Mouse (Mus musculus): Measurements from ENCODE around the gene Polr2g.

Gene Polr2g

DNA sequence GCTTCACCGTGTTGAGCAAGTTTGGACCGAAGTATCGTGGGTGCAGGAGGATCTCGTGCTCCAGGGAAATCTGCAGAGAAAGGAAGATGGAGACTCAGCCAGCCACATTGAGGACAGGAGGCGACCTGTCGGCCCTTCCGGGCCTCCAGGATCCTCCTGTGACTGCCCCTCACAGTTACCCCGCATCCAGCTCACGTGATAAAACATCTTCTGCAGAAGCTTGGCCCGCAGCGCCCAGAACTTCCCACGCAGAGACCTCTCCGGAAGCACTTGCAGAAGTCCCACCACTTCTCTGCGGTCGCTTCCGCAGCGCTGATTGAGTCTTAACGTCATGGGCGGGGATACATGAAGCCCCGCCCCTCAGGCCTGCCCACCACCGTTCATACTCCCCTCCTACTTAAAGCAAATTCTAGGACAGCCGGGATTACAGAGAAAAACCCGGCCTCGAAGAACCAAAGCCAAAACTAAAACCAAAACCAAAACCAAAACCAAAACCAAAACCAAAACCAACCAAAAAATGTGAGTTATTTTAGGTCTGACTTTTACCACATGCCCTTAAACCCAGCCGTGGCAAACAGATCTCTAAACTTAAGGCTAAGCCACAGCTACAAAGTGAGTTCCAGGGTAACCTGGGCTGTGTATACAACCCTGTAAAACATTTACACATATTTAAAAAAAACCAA, at the start of gene Polr2g:
Gene Polr2g (minus strand): TSS at position 314 of the 683 bp plus-strand sequence.
- in situ Hi-C loops (cut with MboI, MseI) = loop anchor here in 1 of 2 experiments (10.0 kb wide), 1 partner anchor 1186 kb away; the partner anchor contains the start of gene Fth1

DNA sequence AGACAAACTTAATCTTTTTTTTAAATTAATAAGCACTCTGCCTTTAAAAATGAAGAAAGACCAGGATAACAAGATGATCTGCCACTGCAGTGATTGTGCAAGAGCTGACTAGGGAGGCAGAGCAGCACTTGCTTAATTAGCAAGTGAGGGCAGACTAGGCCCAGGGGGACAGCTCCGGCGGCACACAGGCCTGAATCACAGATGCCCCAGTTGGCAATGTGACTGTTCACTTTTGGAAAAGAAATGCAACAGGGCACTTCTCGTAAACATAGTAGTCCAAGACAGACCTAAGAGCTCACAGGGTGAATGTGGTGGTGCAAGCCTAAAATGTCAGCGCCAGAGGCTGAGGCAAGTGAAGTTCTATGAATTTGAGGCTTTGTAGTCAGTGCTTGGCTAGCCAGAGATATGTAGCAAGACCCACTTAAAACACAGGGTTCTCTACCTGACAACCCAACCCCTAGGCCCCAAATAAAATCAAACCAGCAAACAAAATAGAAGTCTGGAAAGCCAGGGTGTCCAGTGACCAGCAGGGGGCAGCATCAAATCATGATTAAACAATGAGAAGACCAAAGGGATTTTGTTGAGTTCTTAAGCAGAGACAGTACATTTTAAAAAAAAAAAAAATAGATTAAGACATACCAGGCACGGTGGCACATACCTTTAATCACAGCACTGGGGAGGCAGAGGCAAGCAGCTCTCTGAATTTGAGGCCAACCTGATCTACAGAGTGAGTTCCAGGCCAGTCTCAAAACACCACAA, 46.2 kb upstream of the Polr2g start:
- in situ Hi-C loops (cut with MboI, MseI) = loop anchor here (5.0 to 25.0 kb wide), 3 partner anchors 253 to 1018 kb away; no protein-coding TSS in a partner anchor

- in situ Hi-C loops (cut with MboI, MseI) = loop anchor here in 1 of 2 experiments (25.0 kb wide), 1 partner anchor 1019 kb away; no protein-coding TSS in a partner anchor
Measured at GRCm38 (mm10) chr19:8842961-8843360, 44.6 kb upstream of the Polr2g start.

- in situ Hi-C loops (cut with MboI, MseI) = loop anchor here in 1 of 2 experiments (25.0 kb wide), 1 partner anchor 1021 kb away; no protein-coding TSS in a partner anchor
Measured at GRCm38 (mm10) chr19:8841012-8841411, 42.6 kb upstream of the Polr2g start.

- in situ Hi-C loops (cut with MboI, MseI) = loop anchor here in 1 of 2 experiments (5.0 to 25.0 kb wide), 2 partner anchors 32 to 1022 kb away; partner anchors contain the start of gene Ubxn1
Measured at GRCm38 (mm10) chr19:8839908-8840791, 41.8 kb upstream of the Polr2g start.

- in situ Hi-C loops (cut with MboI, MseI) = loop anchor here in 1 of 2 experiments (5.0 to 25.0 kb wide), 2 partner anchors 33 to 1023 kb away; partner anchors contain the start of gene Ubxn1
Measured at GRCm38 (mm10) chr19:8839103-8839907, 40.9 kb upstream of the Polr2g start, which contains the start of gene Gng3. Gng3 (minus strand) TSS chr19:8839194.

DNA sequence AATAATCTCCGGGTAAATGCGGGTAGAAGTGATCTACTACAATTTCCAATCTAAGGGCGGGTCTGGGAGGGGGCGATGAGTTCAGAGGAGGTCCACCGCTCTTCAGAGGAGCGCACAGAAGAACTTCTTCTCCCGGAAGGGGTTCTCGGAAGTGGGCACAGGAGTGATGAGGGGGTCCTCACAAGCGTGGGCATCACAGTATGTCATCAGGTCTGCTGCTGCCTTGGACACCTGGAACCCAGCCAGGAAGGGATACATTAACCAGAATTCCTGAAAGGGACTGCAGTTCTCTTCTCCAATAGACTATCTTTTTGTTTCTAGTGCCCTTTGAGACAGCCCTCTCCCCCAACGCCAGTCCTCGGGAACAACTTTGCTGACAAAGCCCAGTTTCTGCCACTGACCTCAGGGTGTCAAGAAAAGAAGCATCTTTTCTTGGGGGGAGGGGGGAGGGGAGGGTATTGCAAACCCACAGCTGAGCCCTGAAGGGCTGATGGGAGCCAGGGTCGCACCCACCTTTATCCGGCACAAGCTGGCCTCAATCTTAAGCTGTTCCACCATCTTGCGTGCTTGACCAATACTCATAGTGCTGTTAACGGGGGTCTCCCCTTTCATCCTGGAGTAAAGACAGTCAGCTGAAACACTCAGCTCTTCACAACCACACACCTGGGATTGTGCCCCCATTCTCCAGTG, 39.8 kb upstream of the Polr2g start:
- in situ Hi-C loops (cut with MboI, MseI) = loop anchor here in 1 of 2 experiments (5.0 to 25.0 kb wide), 2 partner anchors 34 to 1024 kb away; partner anchors contain the start of gene Ubxn1

- in situ Hi-C loops (cut with MboI, MseI) = loop anchor here in 1 of 2 experiments (5.0 to 25.0 kb wide), 2 partner anchors 35 to 1025 kb away; partner anchors contain the start of gene Ubxn1
Measured at GRCm38 (mm10) chr19:8837251-8837791, 38.9 kb upstream of the Polr2g start, which contains the start of gene Bscl2. Bscl2 (plus strand) TSS chr19:8837467.

DNA sequence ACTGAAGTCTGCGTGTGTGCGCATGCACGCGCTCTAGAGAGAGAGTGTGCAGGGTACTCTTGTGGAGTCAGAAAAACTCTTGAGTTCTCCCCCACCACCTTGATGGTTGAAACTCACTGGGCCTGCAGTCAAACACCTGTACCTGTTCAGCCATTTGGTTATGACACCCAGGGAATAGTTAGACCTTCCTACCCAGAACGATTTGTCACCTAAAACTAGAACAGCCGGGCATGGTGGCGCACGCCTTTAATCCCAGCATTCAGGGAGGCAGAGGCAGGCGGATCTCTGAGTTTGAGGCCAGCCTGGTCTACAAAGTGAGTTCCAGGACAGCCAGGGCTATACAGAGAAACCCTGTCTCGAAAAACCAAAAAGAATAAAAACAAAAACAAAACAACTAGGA, 38.0 kb upstream of the Polr2g start:
- in situ Hi-C loops (cut with MboI, MseI) = loop anchor here in 1 of 2 experiments (5.0 to 25.0 kb wide), 2 partner anchors 36 to 1026 kb away; partner anchors contain the start of gene Ubxn1

- in situ Hi-C loops (cut with MboI, MseI) = loop anchor here in 1 of 2 experiments (25.0 kb wide), 1 partner anchor 1029 kb away; no protein-coding TSS in a partner anchor
Measured at GRCm38 (mm10) chr19:8832971-8833370, 34.6 kb upstream of the Polr2g start.

DNA sequence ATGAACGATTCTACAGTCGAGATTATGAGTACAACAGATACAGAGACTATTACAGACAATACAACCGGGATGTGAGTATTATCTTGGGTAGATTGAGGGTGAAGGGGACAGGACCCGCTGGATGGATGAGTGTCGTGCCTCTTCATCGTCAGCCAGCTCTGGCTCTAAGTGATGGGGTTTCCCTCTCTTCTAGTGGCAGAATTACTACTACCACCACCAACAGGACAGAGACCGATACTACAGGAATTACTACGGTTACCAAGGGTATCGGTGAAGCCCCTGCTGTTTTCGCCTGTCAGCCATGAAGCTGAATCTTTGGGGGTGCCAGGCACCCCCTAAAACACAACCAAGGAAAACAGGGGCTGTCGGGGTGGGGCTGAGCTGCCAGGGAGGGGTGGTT, 32.9 kb upstream of the Polr2g start:
- in situ Hi-C loops (cut with MboI, MseI) = loop anchor here in 1 of 2 experiments (25.0 kb wide), 1 partner anchor 1031 kb away; no protein-coding TSS in a partner anchor

DNA sequence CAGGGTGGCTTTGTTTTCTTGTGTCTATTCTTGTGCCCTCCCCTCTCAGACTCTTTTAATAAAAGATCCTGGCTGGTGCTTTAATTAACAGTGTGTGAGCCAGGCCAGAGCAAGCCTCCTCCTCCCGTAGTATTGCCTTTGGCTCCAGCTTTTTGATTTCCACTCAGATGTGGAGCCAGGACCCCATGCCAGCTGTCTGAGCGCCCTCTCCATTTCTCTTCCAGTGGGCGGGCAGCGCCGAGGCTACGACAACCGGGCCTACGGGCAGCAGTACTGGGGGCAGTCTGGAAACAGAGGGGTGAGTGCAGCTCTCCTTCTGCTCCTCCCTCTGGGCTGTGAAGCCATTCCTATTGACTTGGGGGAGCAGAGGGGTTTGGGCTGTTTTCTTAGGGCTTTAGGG, 32.3 kb upstream of the Polr2g start:
- in situ Hi-C loops (cut with MboI, MseI) = loop anchor here in 1 of 2 experiments (25.0 kb wide), 1 partner anchor 1032 kb away; no protein-coding TSS in a partner anchor

- in situ Hi-C loops (cut with MboI, MseI) = loop anchor here in 1 of 2 experiments (25.0 kb wide), 1 partner anchor 1033 kb away; no protein-coding TSS in a partner anchor
Measured at GRCm38 (mm10) chr19:8829660-8830059, 31.3 kb upstream of the Polr2g start, which contains the start of gene AC129217.1. AC129217.1 (plus strand) TSS chr19:8829773.

GRCm38 (mm10) chr19:8822696-8823095, 24.3 kb upstream of the Polr2g start:
- in situ Hi-C loops (cut with MboI, MseI) = loop anchor here in 1 of 2 experiments (5.0 kb wide), 1 partner anchor 75 kb away; the partner anchor contains the start of gene Ganab

- in situ Hi-C loops (cut with MboI, MseI) = loop anchor here in 1 of 2 experiments (5.0 kb wide), 1 partner anchor 76 kb away; the partner anchor contains the start of gene Ganab
Measured at GRCm38 (mm10) chr19:8821146-8821545, 22.8 kb upstream of the Polr2g start.

DNA sequence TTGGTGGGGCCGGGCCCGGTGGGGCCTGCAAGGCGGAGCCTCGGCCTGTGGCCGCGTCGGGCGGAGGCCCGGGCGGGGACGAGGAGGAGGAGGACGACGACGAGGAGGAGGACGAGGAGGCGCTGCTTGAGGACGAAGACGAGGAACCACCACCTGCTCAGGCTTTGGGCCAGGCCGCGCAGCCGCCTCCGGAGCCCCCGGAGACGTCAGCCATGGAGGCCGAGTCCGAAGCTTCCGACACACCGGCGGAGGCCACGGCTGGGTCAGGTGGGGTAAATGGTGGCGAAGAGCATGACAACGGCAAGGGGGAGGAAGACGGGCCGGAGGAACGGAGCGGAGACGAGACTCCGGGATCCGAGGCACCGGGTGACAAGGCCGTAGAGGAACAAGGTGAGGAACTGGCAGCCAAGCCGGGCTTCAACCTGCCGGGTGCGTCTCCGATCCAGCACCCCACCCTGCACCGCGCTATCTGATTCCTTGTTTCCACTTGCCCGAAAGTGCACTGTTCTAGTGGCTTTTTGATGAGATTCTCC, 22.1 kb upstream of the Polr2g start:
- in situ Hi-C loops (cut with MboI, MseI) = loop anchor here in 1 of 2 experiments (5.0 kb wide), 1 partner anchor 77 kb away; the partner anchor contains the start of gene Ganab

DNA sequence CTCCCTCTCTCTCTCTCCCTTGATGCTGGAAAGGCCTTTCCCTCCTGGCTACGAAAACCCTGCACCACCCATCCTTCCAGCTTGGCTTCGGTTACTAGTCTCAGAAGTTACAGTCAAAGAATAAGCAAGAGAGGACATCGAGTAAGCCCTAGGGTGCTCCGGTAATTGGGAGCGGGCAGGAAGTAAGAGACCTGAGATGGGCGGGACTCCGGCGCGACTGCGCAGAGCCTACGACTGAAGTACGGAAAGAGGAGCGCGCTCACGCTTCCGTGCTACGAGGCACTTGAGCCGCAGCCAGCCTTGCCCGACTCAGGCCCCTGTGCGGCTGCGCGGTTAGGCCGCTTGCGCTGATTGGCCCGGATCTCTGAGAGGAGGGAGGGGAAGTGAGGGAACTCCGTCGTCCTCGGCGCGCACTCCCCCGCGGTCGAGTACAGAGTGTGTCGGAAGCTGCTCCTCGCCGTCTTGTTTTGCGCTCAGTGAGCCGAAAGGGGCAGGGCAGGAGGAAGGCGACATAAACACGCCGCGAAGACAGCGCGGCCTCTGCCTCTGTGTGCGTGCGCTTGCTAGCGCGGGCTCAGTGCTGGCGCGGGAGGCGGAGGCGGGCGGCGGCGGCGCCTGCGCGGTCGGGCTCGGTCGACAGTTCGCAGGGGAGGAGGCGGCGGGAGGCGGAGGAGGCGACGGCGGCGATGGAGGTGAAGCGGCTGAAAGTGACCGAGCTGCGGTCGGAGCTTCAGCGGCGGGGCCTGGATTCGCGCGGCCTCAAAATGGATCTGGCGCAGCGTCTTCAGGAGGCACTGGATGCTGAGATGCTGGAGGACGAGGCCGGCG, 21.4 kb upstream of the Polr2g start, which contains the start of gene Hnrnpul2:
Gene Hnrnpul2 (plus strand): TSS at position 415 of the 828 bp plus-strand sequence.
- in situ Hi-C loops (cut with MboI, MseI) = loop anchor here (5.0 to 10.0 kb wide), 2 partner anchors 77 to 1245 kb away; partner anchors contain the start of gene Ganab (in 2 of the 2)
